Mouse (Mus musculus) midbrain, embryonic 10.5 days (tissue): ENCODE data around the gene Vopp1. TPM values are rescaled to one million over a fixed set of nuclear protein-coding genes. Genes with fewer than 3 reads are reported as not detected.

Experiments
- DNase-seq: peaks from one replicate; pipeline ENCODE4 v3.0.0-alpha.2; 2017; ENCODE audit warnings: low spot score
- H3K27ac ChIP-seq: fragments of 300-500 bp; sonication (generic); replicated peaks from 2 replicates; pipeline ENCODE4 v1.5.1; 2016; ENCODE audit warnings: mild to moderate bottlenecking
- H3K27me3 ChIP-seq: fragments of 300-500 bp; sonication (generic); 2 replicates; pipeline ENCODE4 v1.6.1; 2016; ENCODE audit warnings: low read depth, mild to moderate bottlenecking; ENCODE audit not compliant: poor library complexity, severe bottlenecking
- H3K36me3 ChIP-seq: fragments of 300-500 bp; sonication (generic); 2 replicates; pipeline ENCODE4 v1.6.1; 2016; ENCODE audit warnings: mild to moderate bottlenecking, moderate library complexity
- H3K4me1 ChIP-seq: fragments of 300-500 bp; sonication (generic); 2 replicates; pipeline ENCODE4 v1.6.1; 2016
- H3K4me3 ChIP-seq: fragments of 300-500 bp; sonication (generic); 2 replicates; pipeline ENCODE4 v1.5.1; 2016; ENCODE audit warnings: mild to moderate bottlenecking, moderate library complexity
- H3K9me3 ChIP-seq: fragments of 300-500 bp; sonication (generic); replicated peaks from 2 replicates; pipeline ENCODE4 v1.6.1; 2016; ENCODE audit warnings: mild to moderate bottlenecking
- WGBS: fragments of 180-500 bp; shearing (Covaris S2); methylation state at CpG from one replicate; pipeline ENCODE4 v1.1.7; 2016; 5-methylcytosine and 5-hydroxymethylcytosine counted together
- polyA plus RNA-seq: library from polyadenylated mRNA; unstranded; fragments of >200 nt; fragmentation: Nextera tagmentation; extraction: Ambion mirVana; gene quantifications from 2 replicates; pipeline ENCODE4 v1.2.1, GENCODE M21; 2016

The Vopp1 gene
- polyA plus RNA-seq, 1 experiment from 2014 or later, result 61.6 TPM

DNA sequence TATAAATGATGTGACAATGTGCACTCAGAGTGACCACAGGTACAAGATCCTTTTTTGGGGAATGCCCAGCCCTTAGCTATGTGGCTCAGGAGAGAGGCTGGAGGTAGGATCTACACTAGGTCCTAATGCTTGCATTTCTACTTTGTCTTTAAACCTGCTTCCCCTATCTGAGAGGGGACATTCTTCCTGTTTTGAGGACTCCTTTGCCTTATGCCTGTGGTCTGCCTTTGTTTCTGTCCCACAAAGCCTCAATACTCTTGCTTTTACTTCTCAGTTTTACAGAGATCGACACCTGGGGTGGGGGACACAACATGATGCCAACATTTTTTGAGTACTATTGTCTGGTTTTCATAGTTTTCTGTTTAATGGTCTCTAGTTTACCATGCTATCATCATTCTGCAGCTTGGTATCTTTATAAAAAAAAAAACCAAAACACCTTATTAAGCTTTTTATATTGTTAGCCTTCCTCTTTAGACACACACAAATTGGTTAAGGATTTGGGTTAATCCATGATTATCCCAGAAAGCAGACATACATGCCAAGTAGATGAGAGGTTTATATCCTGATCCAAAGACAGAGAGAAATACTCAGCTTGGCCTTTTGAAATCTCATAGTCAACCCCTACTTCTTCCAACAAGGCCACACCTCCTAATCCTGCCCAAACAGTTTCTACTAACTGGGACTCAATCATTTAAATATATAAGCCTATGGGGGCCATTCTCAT is 54.3 kb downstream of the Vopp1 start:
- Histone ChIP-seq H3K36me3 (peaks cover 55% of the 10 kb centered on the region), H3K27ac (no peak overlapping the region), H3K4me1 (no peaks in the 10 kb centered on the region), H3K4me3 (no peak overlapping the region), H3K27me3 (no peaks in the 10 kb centered on the region), H3K9me3 (no peaks in the 10 kb centered on the region)
- no peak for DNase-seq
- 100% methylated on average over 1 of the region's 1 CpGs for WGBS

DNA sequence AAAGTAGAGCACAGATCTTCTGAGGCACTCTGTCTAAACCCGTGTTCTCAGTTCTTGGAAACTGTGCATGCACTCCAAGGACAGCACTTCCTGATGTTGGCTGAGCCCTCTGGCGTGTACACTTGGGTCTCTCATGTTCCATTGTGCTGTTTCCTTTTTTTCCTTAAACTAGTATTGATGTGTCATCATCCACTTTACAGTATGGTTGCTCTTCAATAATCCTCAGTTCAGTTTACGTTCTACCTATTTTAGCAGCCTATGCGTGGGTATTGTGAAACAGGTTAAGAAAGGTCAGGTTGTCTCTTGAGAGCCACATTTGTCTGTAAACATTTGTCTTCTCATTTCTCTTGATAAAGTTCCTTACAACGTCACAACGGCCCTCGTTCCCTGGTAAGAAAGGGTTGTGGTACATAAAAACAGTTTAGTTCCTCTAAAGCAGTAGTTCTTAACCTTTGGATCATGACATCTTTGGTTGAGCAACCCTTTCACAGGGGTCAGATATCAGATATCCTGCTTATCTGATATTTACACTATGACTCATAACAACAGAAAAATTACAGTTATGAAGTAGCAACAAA is 55.9 kb downstream of the Vopp1 start:
- WGBS, result 94% methylated on average over 7 of the region's 7 CpGs
- H3K27ac ChIP-seq, result no peak overlapping the region
- H3K27me3 ChIP-seq, result no peaks in the 10 kb centered on the region
- peaks cover 48% of the 10 kb centered on the region for H3K36me3 ChIP-seq
- DNase-seq, result no peak
- no peaks in the 10 kb centered on the region for H3K4me1 ChIP-seq
- no peaks in the 10 kb centered on the region for H3K9me3 ChIP-seq
- H3K4me3 ChIP-seq, result no peak overlapping the region

DNA sequence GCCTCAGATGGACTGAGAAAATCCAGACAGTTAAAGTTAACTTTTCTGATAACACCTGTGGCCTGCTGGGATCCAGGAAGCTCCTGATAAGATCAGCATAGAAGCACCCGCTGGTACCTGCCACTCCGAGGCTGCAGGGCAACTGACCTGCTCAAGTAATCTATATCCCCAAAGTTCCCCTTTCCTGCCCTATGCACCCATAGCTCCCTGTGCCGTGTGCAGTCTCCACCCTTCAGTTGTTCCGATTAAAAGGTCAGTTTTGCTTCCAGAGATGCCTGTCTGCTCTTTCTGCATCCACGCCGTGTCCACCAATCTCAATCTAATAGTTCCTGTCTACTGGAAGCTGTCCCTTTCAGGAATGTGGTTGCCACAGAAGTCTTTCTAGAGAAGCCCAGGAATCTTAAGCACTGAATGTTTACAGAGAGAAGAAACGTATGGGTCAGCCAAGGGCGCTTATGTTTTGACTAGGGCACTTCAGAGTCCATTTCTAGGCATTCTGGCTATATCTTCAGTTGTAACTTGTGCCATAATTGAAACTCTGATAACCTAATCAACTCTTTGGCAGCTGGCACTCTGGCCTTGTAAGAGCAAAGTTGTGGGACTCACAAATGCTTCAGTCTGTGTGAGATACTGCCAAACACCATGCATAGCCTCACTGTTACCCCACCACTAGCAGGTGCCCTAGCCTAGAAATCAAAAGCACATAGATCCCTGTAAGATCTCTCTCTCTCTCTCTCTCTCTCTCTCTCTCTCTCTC is 57.7 kb downstream of the Vopp1 start:
- Histone ChIP-seq H3K4me3 (no peak overlapping the region), H3K27ac (no peak overlapping the region), H3K36me3 (peaks cover 36% of the 10 kb centered on the region), H3K9me3 (no peaks in the 10 kb centered on the region), H3K4me1 (peaks cover 3% of the 10 kb centered on the region), H3K27me3 (no peaks in the 10 kb centered on the region)
- DNase-seq, result no peak
- 76% methylated on average over 8 of the region's 8 CpGs for WGBS

DNA sequence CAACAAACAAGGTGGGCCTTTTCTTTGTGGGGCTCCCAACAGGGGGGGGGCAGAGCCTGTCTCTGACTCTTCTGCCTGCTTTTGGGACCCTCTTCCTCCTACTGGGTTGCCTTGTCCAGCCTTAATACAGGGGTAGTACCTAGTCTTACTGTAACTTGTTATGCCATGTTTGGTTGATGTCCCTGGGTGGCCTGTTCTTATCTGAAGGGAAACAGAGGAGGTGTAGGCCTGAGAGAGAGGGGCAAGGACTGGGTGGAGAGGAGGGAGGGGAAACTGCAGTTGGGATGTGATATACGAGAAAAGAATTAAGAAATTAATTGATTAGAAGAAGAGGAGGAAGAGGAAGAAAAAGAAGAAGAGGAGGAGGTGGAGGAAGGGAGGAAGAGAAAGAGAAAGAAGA is 58.7 kb downstream of the Vopp1 start:
- H3K4me1 ChIP-seq, result peaks cover 12% of the 10 kb centered on the region
- H3K4me3 ChIP-seq, result no peak overlapping the region
- H3K27ac ChIP-seq, result no peak overlapping the region
- no peak for DNase-seq
- H3K9me3 ChIP-seq, result no peaks in the 10 kb centered on the region
- WGBS, result 93% methylated on average over 1 of the region's 1 CpGs
- no peaks in the 10 kb centered on the region for H3K27me3 ChIP-seq
- peaks cover 38% of the 10 kb centered on the region for H3K36me3 ChIP-seq

DNA sequence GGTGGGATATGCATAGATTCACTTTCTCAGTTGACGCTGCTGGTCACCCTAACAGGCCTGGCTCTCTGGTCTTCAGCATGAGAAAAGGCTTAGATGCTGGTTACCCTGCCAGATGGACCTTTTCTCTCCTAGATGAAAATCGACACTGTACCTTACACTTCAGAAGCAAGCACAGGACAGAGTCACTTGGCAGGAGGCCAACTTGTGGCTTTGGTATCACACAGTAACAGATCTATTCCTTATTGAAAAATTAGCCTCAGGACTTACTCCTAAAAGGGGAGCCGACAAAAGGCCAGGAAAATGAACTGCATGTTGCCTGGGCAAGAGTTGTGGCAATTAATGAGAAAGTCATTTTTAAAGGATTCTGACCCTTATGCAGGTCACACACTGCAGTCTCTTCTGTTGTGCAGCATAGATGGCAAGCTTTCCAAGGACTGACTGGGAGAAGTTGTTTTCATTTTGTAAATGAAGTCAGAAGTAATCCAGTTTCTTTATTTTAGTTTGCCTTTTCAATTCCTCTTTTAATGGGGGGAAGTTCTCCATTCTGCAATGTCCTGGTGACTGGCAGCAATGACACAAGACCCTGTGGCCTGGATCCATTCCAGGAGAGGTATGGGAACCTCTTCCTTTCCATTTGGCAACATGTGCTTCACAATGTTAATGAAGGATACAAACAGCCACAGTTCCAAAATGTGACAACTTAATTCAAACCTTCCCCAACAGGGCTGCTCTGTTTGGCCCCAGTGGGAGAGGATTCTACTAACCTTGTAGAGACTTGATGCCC is 59.7 kb downstream of the Vopp1 start:
- no peaks in the 10 kb centered on the region for H3K27me3 ChIP-seq
- H3K27ac ChIP-seq, result no peak overlapping the region
- WGBS, result 85% methylated on average over 3 of the region's 3 CpGs
- peaks cover 40% of the 10 kb centered on the region for H3K36me3 ChIP-seq
- no peak overlapping the region for H3K4me3 ChIP-seq
- H3K9me3 ChIP-seq, result no peaks in the 10 kb centered on the region
- no peak for DNase-seq
- H3K4me1 ChIP-seq, result peaks cover 12% of the 10 kb centered on the region

DNA sequence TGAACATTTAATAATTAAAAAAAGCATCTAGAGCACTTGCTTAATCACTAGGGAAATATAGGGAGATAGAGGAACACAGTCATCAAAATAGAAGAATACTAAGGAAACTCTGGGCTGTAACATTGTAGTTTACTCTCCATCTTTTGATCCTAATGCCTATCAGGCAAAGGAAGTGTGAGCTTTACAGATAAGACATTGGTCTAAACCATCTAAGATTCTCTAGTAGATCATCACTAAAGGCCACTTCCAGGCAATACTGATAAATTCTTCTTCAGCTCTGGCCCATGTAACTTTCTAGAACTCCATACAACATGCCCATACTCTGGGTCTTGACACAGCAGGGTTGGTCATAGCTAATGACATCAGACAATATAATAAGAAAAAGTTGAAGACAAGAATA is 61.9 kb downstream of the Vopp1 start:
- Histone ChIP-seq H3K4me1 (peaks cover 12% of the 10 kb centered on the region), H3K4me3 (no peak overlapping the region), H3K9me3 (no peaks in the 10 kb centered on the region), H3K27ac (no peak overlapping the region), H3K27me3 (no peaks in the 10 kb centered on the region), H3K36me3 (peaks cover 37% of the 10 kb centered on the region)
- no peak for DNase-seq

DNA sequence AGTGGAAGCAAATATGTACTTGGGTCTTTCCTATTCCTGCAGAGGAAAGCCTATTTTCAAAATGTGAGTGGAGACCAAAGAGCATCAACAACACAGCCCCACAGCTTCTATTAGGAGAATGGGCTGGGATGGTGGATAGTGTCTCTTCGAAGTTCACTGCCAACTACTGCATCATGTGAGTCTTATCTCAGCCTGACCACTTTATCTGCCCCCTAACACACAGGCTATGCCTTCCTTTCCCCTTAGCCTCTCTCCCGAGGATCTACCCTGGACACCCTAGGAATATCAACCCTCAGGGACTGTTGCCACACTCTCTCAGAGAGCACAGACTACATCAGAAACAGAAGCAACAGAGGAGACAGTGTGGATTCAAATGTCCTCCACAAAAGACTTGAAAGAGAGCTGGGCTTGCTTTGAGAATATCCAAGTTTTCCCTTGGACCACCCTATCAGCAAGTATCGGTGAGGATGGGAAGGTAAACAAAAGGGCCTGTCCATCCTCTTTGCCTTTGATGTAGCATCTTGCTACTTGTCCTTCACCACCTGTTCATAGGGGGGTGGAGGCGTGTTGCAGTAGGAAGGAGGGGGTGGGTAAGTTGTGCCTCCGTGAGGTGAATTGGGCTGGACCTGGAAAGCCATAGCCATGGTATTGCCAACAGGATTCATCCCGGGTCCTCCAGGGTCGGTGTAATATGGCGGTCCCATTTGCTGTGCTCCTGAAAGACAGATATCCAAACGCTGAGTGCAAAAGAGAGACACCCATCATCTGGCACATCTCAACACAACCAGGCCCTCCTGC is 70.8 kb downstream of the Vopp1 start:
- Histone ChIP-seq H3K4me3 (no peak overlapping the region), H3K27ac (no peak overlapping the region), H3K9me3 (no peaks in the 10 kb centered on the region), H3K27me3 (no peaks in the 10 kb centered on the region), H3K36me3 (peaks cover 55% of the 10 kb centered on the region), H3K4me1 (no peaks in the 10 kb centered on the region)
- 94% methylated on average over 9 of the region's 9 CpGs for WGBS
- DNase-seq, result no peak

DNA sequence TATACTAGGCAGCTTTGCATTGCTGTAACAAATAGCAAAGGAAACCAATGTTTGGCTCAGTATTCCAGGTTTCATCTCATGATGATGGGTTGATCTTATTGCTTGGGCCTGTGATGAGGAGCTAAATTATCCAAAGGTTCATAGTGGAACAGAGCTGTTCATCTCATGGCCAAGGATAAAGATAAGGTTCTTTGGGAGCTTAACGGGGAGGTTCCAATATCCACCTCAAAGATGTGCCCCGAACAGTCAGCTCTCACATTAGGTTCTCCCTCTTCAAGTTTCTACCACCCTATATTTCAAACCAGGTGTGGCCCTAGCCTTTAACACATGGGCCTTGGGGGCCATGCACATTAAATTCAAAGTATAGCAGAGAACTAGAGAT is 79.2 kb downstream of the Vopp1 start:
- H3K36me3 ChIP-seq, result no peaks in the 10 kb centered on the region
- no peaks in the 10 kb centered on the region for H3K27me3 ChIP-seq
- H3K27ac ChIP-seq, result no peak overlapping the region
- no peak for DNase-seq
- no peaks in the 10 kb centered on the region for H3K9me3 ChIP-seq
- H3K4me3 ChIP-seq, result no peak overlapping the region
- 96% methylated on average over 2 of the region's 2 CpGs for WGBS
- H3K4me1 ChIP-seq, result no peaks in the 10 kb centered on the region

DNA sequence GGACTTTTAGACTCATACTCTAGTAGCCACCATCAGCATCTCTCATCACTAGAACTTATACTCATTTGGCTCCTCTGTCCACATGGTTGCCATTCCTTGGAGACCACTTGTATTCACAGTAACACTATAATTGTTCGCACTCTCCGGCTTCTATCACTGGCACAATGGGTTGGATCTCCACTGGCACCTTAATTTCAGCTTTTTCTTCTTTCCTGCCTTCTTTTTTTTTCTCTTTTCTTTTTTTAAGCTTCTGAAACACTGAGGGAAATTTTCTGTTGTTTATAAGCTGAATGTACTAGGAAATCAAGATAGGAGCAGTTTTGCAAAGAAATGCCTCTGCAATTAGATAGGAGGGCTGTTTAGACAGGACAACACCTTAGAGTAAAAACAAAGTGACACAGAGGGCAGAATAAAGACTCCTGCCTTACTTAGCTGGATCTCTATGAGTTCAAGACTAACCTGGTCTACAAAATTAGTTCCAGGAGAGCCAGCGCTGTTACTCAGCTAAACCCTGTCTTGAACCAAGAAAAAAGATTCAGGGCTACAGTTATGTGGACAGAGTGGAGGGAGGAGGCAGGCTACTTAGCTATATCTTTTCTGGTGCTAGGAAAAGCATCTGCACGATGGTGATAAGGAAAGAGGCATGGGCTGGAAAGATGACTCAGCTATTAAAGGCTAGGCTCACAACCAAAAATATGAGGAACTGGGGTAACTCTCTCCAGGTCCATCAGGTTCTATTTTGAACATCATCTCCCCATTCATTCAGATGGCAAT is 79.8 kb downstream of the Vopp1 start:
- Histone ChIP-seq H3K4me1 (no peaks in the 10 kb centered on the region), H3K27ac (no peak overlapping the region), H3K4me3 (no peak overlapping the region), H3K36me3 (no peaks in the 10 kb centered on the region; the same call in 1 of the 2 replicates), H3K9me3 (no peaks in the 10 kb centered on the region), H3K27me3 (no peaks in the 10 kb centered on the region)
- WGBS, result 97% methylated on average over 4 of the region's 4 CpGs
- no peak for DNase-seq

DNA sequence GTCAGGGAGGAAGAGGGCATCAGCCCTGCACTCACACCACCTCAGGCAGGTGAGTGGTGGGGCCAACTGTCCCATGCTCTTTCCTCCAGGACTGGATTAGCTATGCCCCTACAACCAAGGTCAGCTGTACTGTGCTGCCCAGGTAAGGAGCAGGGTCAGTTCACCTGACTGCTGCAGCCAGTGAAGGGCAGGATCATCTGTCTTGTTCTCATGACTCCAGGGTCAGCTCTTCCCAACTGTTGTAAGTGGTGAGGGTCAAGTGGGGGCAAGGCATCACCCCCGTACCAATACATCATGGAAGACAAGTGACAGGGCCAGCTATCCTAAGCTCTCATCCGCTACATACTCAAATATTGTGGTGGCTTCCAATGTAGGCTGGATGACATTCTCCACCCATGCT is 80.8 kb downstream of the Vopp1 start:
- Histone ChIP-seq H3K36me3 (no peaks in the 10 kb centered on the region; the same call in 1 of the 2 replicates), H3K27ac (no peak overlapping the region), H3K27me3 (no peaks in the 10 kb centered on the region), H3K4me1 (no peaks in the 10 kb centered on the region), H3K4me3 (no peak overlapping the region), H3K9me3 (no peaks in the 10 kb centered on the region)
- DNase-seq, result no peak
- WGBS, result 88% methylated on average over 2 of the region's 2 CpGs

DNA sequence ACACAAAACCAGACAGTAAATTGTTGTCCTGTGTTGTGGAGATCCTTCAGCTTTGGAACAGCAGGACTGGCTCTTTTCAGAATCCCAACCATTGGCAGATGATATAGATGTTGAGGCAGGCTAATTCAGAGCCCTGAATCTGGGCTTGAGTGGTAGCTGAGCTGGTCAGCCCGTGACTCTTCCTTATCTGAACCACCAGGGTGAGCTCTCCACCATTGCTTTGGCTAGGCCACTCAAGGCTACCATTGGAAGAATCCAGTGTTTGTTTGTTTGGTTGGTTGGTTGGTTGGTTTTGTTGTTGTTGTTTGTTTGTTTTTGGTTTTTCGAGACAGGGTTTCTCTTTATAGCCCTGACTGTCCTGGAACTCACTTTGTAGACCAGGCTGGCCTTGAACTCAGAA is 81.6 kb downstream of the Vopp1 start:
- Histone ChIP-seq H3K9me3 (no peaks in the 10 kb centered on the region), H3K36me3 (peaks cover 2% of the 10 kb centered on the region; the same call in 1 of the 2 replicates), H3K27ac (no peak overlapping the region), H3K4me1 (no peaks in the 10 kb centered on the region), H3K4me3 (no peak overlapping the region), H3K27me3 (no peaks in the 10 kb centered on the region)
- DNase-seq, result no peak
- 76% methylated on average over 2 of the region's 2 CpGs for WGBS
